In genomic region chr1:75141486-75142190, GRCm38 (mm10) we compare ENCODE assay signal across 8 mouse cellular contexts. TPM values are rescaled to one million over a fixed set of nuclear protein-coding genes. Genes with fewer than 3 reads are reported as not detected.
DNase-seq lines count a peak whose midpoint lies in the region; ATAC-seq lines count a peak whose summit lies in the region.

No protein-coding gene starts in this region.

- H3K4me2 ChIP-seq in hindbrain, embryonic 13.5 days: peak overlapping the region; percentile 87

- no peaks in the 10 kb centered on the region for H3K9me3 ChIP-seq in hindbrain, embryonic 13.5 days

- H3K4me1 ChIP-seq in hindbrain, embryonic 13.5 days (replicated peaks): peaks cover 51% of the 10 kb centered on the region

- H3K27me3 ChIP-seq in hindbrain, embryonic 13.5 days: no peaks in the 10 kb centered on the region

- H3K27ac ChIP-seq in hindbrain, embryonic 13.5 days: peak overlapping the region; percentile 98

- peak overlapping the region; percentile 70 for H3K4me3 ChIP-seq in hindbrain, embryonic 13.5 days

- WGBS in hindbrain, embryonic 13.5 days: under 1% methylated on average over 53 of the region's 53 CpGs

- peak overlapping the region; percentile 91 for H3K9ac ChIP-seq in hindbrain, embryonic 13.5 days

- 0 out of 2 replicates have a peak, but pooled peaks have one; percentile 14 for ATAC-seq in hindbrain, embryonic 13.5 days (ENCODE audit: low FRiP score)
- ATAC-seq in megakaryocyte, adult 5-6 weeks (ENCODE audit: poor library complexity, severe bottlenecking): peak; percentile 71

- DNase-seq in Muller cell, postnatal 12 days (ENCODE audit: inconsistent ontology term): peak; percentile 72
- peak; percentile 53 for DNase-seq in cerebellum, adult 9-10 months
- DNase-seq in frontal cortex, postnatal 25 days (ENCODE audit: low spot score in 2 of 2): peak; percentile 45 to 48
- DNase-seq in left cerebral cortex, adult 18-20 months (ENCODE audit: low spot score in 2 of 2): peak; percentile 39 to 60
- peak; percentile 64 to 68 for DNase-seq in right cerebral cortex, postnatal 10 days (ENCODE audit: low spot score in 2 of 2)
- peak; percentile 62 for DNase-seq in urinary bladder, postnatal 25 days (ENCODE audit: low spot score)

- peaks cover 56% of the 10 kb centered on the region for H3K36me3 ChIP-seq in hindbrain, embryonic 13.5 days

RNA-seq across cellular contexts. Expression of gene Cnppd1, which starts 0.9 kb away (rescaled TPM):
- 60.0 and 66.0 TPM in 2 replicates for polyA plus RNA-seq in hindbrain, embryonic 13.5 days (2015; fragmentation: Nextera tagmentation; extraction: Ambion mirVana)
- total RNA-seq in left cerebral cortex, adult 18-20 months (2021): 10 to 100 TPM; 31.1 to 35.2 TPM
- total RNA-seq in megakaryocyte, adult 5-6 weeks (2015): 31.1 and 32.0 TPM in 2 replicates
- 50.6 and 74.5 TPM in 2 replicates for total RNA-seq in megakaryocyte, adult 5-6 weeks (2017)

RNA-seq across cellular contexts. Expression of gene Retreg2, which starts 0.9 kb away (rescaled TPM):
- polyA plus RNA-seq in hindbrain, embryonic 13.5 days (2015; fragmentation: Nextera tagmentation; extraction: Ambion mirVana): 106 and 114 TPM in 2 replicates
- total RNA-seq in left cerebral cortex, adult 18-20 months (2021): 100 to 1,000 TPM; 210 to 215 TPM
- total RNA-seq in megakaryocyte, adult 5-6 weeks (2015): 34.9 and 37.0 TPM in 2 replicates
- total RNA-seq in megakaryocyte, adult 5-6 weeks (2017): 34.8 and 35.9 TPM in 2 replicates

RNA-seq across cellular contexts. Expression of gene Slc23a3, which starts 7.9 kb away (rescaled TPM):
- 0.09 TPM in 1 of 2 replicates, not detected in the other for polyA plus RNA-seq in hindbrain, embryonic 13.5 days (2015; fragmentation: Nextera tagmentation; extraction: Ambion mirVana)
- 1 to 10 TPM; 2.0 to 3.9 TPM for total RNA-seq in left cerebral cortex, adult 18-20 months (2021)
- 0.31 TPM in 1 of 2 replicates, not detected in the other for total RNA-seq in megakaryocyte, adult 5-6 weeks (2015)
- total RNA-seq in megakaryocyte, adult 5-6 weeks (2017): not detected in 2 replicates

RNA-seq across cellular contexts. Expression of gene Nhej1, which starts 16.6 kb away (rescaled TPM):
- 8.3 and 10.0 TPM in 2 replicates for polyA plus RNA-seq in hindbrain, embryonic 13.5 days (2015; fragmentation: Nextera tagmentation; extraction: Ambion mirVana)
- total RNA-seq in left cerebral cortex, adult 18-20 months (2021): 1 to 10 TPM; 1.8 to 2.4 TPM
- total RNA-seq in megakaryocyte, adult 5-6 weeks (2015): 6.5 and 11.0 TPM in 2 replicates
- 8.2 and 9.9 TPM in 2 replicates for total RNA-seq in megakaryocyte, adult 5-6 weeks (2017)

RNA-seq across cellular contexts. Expression of gene Zfand2b, which starts 26.8 kb away (rescaled TPM):
- polyA plus RNA-seq in hindbrain, embryonic 13.5 days (2015; fragmentation: Nextera tagmentation; extraction: Ambion mirVana): 40.8 and 43.2 TPM in 2 replicates
- total RNA-seq in left cerebral cortex, adult 18-20 months (2021): 10 to 100 TPM; 26.3 to 29.1 TPM
- total RNA-seq in megakaryocyte, adult 5-6 weeks (2015): 36.3 and 39.0 TPM in 2 replicates
- 44.0 and 47.4 TPM in 2 replicates for total RNA-seq in megakaryocyte, adult 5-6 weeks (2017)

Comparison
In these comparisons a context has a peak if more than half of its experiments do, and no peak if none do; other contexts are left out.
1. Peak in every context shown above with its lines: DNase-seq, ATAC-seq, H3K4me3 ChIP-seq and H3K27ac ChIP-seq.
2. RNA of gene Retreg2, which starts 0.9 kb away (total RNA-seq): 210 to 215 TPM in left cerebral cortex, adult 18-20 months; 34.8 to 37.0 TPM in megakaryocyte, adult 5-6 weeks; every median in the first group is over 4 times any median in the second.